Mouse (Mus musculus) bone marrow macrophage, adult 2 months (primary cell): ENCODE measurements around the gene Rin2.

Source experiments
- CTCF ChIP-seq: IDR thresholded peaks from 2 replicates; pipeline ENCODE4 v1.5.1; 2012; ENCODE audit warnings: low read depth, mild to moderate bottlenecking, low read length, moderate library complexity
- POLR2A ChIP-seq: IDR thresholded peaks from 2 replicates; pipeline ENCODE4 v1.6.1; 2012; ENCODE audit warnings: mild to moderate bottlenecking, low read depth, low read length, borderline replicate concordance

DNA sequence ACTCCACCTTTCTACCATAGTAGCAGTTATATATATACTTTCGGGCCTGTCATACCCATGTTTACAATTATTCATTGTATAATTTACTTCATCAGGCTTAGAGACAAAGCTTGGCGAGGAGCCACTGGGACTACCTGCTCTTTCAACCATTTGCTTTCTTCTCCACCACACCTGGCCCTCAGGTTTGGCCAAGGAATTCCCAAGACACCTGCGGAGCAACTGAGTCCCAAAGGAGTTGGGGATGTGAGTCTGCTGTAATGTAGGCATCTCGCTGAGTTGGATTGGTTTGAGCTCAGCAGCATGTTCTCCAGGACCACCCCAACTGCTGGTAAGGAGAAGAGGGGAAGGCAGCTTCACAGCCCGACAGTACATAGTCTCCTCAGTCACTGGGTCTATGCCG lies 226.8 kb downstream of the Rin2 start, which contains the start of gene Naa20:
- TF ChIP-seq CTCF (no peak), POLR2A (no peak)
